Mouse (Mus musculus) hindlimb bud, embryonic 11.5 days (tissue): Measurements from ENCODE around the gene Dtx4.
A peak's percentile ranks its signal among the peaks of the same experiment; 100 is the strongest.
"Not testable (repeated sequence)": the region's sequence is repeated elsewhere in the genome, so short reads cannot be mapped to it uniquely, and the experiment has no call there.

Source experiments
- DNase-seq: peaks from one replicate; pipeline ENCODE4 v3.0.0-alpha.2; 2012; ENCODE audit warnings: low read depth, low spot score; ENCODE audit errors: extremely low spot score

The Dtx4 gene

GRCm38 (mm10) chr19:12501370-12502347, at the start of gene Dtx4:
TSS of gene Dtx4 (minus strand) at chr19:12501454.
- peak; percentile 83 for DNase-seq

- DNase-seq, result no peak
These were observed 49.0 kb upstream of the Dtx4 start for GRCm38 (mm10) chr19:12550005-12550942.

DNA sequence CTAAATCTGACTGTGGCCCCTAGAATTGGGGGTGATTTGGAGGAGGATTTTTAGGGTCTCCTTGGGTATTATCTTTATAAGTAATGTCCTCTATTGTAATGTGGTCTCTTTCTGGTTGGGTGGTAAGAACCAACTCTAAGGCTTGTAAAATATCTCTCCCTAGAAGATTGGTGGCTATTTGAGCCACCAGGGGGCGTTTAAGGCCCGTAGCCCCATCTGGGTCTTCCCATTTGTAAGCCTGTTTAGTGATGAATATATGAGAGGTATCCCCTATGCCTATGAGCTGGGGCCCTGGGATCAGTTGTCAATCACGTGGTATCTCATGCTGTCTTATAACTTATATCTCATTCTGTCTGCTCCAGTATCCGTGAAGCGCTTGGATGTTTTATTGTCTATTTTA, 47.9 kb upstream of the Dtx4 start:
- DNase-seq, result no peak

GRCm38 (mm10) chr19:12545440-12545839, 44.2 kb upstream of the Dtx4 start, which contains the start of gene Fam111a:
TSS of gene Fam111a (plus strand) at chr19:12545740.
- DNase-seq, result not testable (repeated sequence)

- DNase-seq, result no peak
These were observed 40.4 kb upstream of the Dtx4 start for GRCm38 (mm10) chr19:12541644-12542043.

DNA sequence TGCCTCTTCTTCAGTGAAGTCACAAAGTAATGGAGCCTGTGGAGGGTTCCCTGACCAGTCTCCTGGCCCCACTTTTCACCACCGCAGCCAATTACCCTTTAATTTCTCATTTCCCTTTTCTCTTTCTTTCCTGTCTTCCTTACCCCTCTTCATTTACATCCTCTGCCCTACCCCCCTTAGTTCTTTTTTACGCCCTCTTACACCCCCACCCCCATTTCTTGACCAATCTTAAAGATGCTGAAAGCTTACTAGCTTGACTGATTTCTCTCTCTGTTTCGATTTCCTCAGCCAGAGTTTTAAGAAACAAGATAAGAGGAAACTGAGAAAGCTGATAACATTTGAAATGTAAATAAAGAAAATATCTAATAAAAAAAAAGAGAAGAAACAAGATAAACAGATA, 39.5 kb upstream of the Dtx4 start:
- no peak for DNase-seq

DNA sequence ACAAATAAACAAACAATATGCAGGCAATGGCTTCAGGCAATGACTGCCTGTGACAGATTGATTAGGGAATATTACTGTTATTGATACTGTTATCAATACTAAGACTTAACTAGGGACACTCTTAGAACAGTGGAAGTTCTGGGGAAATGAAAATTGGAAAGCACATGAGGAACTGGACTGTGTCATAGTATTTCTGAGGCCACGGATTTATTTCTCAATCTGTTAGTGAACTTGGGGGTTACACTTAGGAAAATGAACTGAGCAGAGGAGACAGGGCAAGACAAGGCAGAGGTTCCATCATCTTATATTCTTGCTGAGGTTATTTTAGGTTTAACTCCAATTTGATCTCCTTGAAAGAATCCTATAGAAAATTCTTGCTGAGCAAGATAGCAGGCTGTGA, 38.7 kb upstream of the Dtx4 start:
- no peak for DNase-seq

DNA sequence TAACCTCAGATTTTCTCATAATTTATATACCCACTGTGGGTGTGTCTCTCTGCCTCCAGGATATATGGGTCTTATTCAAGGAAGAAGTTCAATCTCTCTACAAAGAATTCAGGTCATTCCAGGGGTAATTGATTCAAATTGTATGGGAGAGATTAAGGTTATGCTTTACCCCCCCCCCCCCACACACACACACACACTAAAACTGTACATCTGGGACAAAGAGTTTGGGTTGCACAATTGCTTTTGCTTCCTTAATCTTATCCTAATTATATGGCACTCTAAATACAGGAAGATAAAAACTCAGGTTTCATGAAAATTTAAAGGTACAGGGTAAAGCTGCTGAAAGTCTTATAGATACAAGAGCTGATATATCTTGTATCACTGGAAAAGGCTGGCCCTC, 35.9 kb upstream of the Dtx4 start:
- DNase-seq, result no peak

DNA sequence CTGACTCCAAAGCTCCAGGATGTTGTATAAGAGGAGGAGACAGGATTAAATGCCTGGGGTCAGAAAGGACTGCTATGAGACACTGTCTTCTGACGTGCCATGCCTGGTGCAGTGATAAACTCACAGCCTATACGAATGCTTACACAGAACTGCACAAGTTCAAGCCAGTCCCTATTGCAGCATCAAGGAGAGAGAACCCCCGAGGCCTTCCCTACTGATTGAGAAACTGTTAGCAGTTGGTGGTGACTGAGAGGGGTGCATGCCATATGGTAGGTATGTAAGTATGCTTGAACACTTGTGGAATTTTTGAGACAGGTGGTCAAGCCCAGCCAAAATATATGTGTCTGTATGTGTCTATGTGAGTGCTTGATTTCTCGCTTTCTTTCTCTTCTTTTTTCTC, 22.1 kb upstream of the Dtx4 start:
- DNase-seq, result no peak

DNA sequence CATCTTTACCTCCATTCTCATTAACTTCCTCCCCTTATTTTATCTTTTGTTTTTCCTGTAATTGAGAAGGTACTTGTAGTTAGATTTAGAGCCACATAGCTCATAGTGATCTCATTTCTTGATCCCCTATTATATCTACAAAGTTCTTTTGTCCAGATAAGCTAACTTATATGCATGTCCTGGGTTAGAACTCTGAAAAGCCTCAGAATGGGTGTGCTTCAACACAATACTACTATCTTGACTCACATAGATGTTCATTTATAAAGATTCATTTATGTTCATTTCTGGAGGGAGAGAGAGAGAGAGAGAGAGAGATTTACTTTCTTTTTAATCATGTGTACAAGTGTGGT, 17.3 kb upstream of the Dtx4 start:
- no peak for DNase-seq

DNA sequence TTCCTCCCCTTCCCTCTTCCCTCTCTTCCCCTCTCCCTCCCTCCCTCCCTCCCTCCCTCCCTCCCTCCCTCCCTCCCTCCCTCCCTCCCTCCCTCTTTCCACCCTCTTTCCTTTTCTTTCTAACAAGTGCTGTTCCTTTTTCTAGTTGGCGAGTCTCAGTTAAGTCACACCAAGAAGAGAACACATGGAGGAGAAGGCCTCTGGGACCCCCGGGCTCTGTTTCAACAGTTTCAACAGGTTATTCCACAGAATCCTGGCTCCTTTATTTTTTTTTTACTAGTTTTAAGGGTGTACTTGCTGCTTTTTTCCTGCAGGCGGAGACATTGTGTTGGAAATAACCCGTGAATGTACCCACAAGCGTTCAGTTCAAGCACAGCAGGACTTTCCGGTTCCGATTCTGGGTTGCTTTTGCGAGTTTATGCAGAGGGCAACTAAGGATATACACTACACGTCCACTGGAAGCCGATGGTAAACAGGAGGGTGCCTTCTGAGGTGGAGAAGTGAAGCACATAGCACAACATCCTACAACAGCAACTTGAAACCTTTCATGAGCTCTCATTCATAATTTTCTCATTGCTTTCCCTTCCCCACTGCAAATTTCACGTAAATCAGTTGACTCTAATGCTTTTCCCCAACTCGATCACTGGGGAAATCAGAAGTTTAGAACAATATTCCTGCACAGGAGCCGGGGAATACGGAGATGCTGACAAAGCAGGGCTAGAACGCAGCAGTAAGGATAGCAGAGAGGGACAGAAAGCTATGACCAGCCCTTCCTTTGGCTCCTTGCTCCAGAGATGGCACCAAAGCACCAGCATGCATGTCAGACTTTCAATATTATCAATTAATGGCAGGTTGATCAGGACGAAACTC, 16.7 kb upstream of the Dtx4 start:
- peak; percentile 66 for DNase-seq

GRCm38 (mm10) chr19:12514621-12515020, 13.4 kb upstream of the Dtx4 start:
- no peak for DNase-seq

DNA sequence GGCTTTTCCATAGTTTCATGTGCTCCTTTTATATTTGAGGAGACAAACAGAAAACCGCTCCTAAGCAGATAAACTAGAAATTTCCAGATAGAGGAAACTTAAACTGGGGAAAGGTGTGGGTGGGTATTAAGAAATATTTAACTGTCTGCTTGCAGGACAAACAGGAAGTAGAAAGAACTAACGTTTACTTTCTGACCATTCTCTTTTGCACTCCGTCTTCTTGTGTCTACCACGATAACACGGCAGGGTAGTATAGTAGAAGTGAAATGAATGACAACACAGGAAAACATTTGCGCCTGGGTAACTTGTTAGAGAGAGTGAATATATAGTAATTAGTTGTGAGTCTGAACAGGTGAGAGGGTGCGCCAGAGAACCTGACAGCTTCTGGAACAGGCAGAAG, 1.5 kb upstream of the Dtx4 start:
- no peak for DNase-seq

DNA sequence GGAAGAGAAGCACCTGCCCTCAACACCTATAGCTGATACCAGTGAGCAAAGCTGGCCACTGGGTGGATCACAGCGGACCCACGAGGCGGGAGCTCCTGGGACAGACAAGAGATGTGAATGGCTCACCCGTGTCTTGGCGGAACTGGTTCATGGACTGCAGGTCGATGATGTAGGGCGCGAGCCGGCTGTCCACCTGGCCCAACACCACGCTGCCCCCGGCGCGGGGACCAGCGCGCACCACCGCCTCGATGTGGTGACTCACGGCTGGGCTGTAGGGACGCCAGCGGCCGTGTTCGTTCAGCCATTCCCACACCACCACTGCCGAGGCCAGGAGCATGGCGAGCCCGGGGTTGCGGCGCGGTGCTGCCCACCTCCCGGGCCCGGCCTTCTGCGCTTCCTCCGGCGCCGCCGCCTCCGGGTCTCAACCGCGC, 358 bp downstream of the Dtx4 start:
- DNase-seq, result no peak

DNA sequence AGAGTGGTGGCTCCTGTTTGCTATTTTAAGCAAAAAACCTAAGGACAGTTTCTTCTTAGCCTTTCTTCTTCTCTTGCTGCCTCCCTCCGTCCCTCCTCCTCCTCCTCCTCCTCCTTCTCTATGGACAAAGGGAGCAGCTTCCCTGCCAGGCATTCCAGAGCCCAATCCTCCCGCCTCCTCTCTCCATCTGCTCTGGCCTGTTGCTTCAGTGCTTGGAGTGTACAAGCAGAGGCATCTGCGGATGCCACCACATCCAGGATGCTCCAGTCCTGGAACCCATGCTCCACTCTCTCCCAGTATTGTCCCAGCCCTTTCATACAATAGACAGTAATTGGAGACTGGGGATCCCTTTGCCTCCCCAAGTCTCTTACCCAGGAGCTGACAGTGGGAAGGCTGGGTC, 1.1 kb downstream of the Dtx4 start:
- DNase-seq, result no peak

- DNase-seq, result no peak
These were observed 1.8 kb downstream of the Dtx4 start for GRCm38 (mm10) chr19:12499485-12499884.

DNA sequence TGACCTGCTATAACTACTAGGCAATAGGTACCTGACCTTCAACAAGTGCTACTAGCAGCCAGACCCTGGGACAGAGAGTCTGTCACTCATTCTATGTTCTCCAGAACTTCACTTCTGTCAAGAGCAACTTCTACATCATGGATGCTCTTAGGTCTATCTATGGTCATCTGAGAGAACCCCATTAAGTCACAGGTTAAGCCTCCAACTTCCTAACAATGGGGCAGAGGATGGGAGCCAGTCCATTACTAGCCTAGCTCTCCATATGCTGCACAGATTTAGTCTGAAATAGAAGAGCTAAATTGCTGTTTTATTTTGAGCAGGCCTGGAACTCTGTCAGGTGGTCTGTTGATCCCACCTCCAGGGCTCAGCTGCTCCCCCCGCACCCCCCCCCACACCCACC, 2.3 kb downstream of the Dtx4 start:
- no peak for DNase-seq

DNA sequence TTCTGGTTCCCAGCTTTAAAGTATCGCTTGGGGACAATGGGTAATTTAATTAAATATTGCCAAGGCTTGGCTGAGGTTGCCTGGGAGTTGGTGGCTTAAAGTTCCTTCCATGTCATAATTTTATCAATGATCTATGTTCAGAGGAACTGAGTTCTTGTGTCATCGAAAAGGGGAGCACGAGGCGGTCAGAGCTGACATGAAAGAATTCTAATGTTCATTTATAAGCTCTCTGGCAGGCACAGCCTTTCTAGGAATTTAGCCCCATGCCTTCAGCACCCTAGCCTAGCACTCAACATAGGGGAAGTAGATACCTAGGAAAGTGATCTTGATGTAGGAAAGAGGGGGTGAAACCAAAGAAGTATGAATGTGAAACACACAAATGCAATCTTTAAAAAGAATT, 2.9 kb downstream of the Dtx4 start:
- DNase-seq, result no peak

DNA sequence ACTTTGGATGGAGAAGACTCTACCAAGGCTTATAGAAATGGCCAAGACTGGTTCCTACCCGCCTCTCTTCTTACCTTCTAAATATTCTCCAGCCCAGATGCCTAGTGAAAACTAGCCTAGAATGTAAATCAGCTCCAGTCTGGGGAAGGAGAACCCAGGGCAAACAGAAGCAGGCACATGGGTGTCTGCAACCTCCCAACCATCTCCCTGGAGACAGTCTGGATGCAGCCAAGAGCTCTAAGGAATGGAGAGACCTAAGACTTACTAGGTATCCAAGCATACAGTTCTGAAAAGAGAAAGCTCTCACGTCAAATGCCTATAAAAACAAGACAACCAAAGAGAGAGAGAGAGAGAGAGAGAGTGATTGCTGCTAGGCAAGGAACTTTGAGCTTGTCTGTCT, 3.3 kb downstream of the Dtx4 start:
- no peak for DNase-seq

- no peak for DNase-seq
These were observed 5.0 kb downstream of the Dtx4 start for GRCm38 (mm10) chr19:12496241-12496640.
